Comparison of ENCODE assay signal across 23 mouse cellular contexts in the genomic region with DNA sequence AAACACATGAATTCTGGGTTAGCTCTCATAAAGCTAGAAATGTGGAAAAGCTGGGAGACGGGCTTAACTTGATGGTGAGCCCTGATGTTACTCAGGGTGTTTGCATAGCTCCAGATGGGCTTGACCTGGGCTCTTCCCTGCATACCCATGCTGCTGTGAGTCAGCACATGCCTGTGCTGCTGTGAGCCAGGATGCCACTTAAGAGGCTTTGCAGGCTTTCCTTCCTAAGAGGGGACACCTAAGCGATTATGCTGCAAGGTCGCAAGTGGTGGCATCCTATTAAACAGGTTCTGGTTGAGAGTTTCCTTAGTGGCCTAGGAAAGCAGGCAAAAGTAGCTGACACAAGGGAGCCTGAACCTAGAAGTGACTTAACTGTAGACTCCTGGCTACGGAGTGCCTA. TPM values are rescaled to one million over a fixed set of nuclear protein-coding genes. Genes with fewer than 3 reads are reported as not detected.
DNase-seq lines count a peak whose midpoint lies in the region; ATAC-seq and TF ChIP-seq lines count a peak whose summit lies in the region.
"Had no signal": no experiment of that assay in that cellular context is flagged by ENCODE, and none has a peak within 500 bp of the region (broad histone marks: within the 10 kb centered on the region; RNA-seq: fewer than 3 reads in every experiment).

No protein-coding gene starts in this region.

- no peak overlapping the region for H3K4me2 ChIP-seq in heart, embryonic 12.5 days
- H3K4me2 ChIP-seq in kidney, embryonic 14.5 days (replicated peaks; ENCODE audit: low read depth, low read length) = no peak overlapping the region
- H3K4me2 ChIP-seq: embryonic facial prominence, embryonic 12.5 days; embryonic facial prominence, embryonic 15.5 days; hindbrain, embryonic 12.5 days; hindbrain, embryonic 15.5 days had no signal

- H3K27ac ChIP-seq in heart, adult 2 months = no peak overlapping the region; the same call in 1 of the 2 replicates
- H3K27ac ChIP-seq in heart, embryonic 12.5 days (ENCODE audit: poor library complexity, severe bottlenecking) = no peak overlapping the region
- no peak overlapping the region for H3K27ac ChIP-seq in kidney, embryonic 14.5 days (ENCODE audit: low read depth, low read length)
- H3K27ac ChIP-seq in kidney, adult 2 months (ENCODE audit: insufficient read depth, low read depth, low read length) = no peak overlapping the region
- H3K27ac ChIP-seq: embryonic facial prominence, embryonic 12.5 days; embryonic facial prominence, embryonic 15.5 days; gastrocnemius, adult 2 months; heart, embryonic 10.5 days; hindbrain, embryonic 12.5 days; hindbrain, embryonic 15.5 days had no signal

- peaks cover 9% of the 10 kb centered on the region for H3K4me1 ChIP-seq in heart, adult 2 months (ENCODE audit: control insufficient read depth, insufficient read depth, low read length)
- H3K4me1 ChIP-seq in heart, embryonic 12.5 days (replicated peaks) = peaks cover 36% of the 10 kb centered on the region
- H3K4me1 ChIP-seq in kidney, embryonic 14.5 days (ENCODE audit: control insufficient read depth, insufficient read depth, low read length) = peaks cover 17% of the 10 kb centered on the region
- H3K4me1 ChIP-seq in kidney, adult 2 months (ENCODE audit: control insufficient read depth, insufficient read depth, low read length) = peaks cover 13% of the 10 kb centered on the region

- no peak overlapping the region for H3K9ac ChIP-seq in heart, adult 2 months (ENCODE audit: low read depth, low read length)
- H3K9ac ChIP-seq in heart, embryonic 12.5 days = no peak overlapping the region
- H3K9ac ChIP-seq in kidney, embryonic 14.5 days (ENCODE audit: low read depth, low read length) = 0 out of 2 replicates have a peak overlapping the region, but pooled peaks have one; percentile 4
- H3K9ac ChIP-seq: embryonic facial prominence, embryonic 12.5 days; embryonic facial prominence, embryonic 15.5 days; forebrain, postnatal 0 days; hindbrain, embryonic 12.5 days; hindbrain, embryonic 15.5 days had no signal

- 0 out of 2 replicates have a peak, but pooled peaks have one; percentile 50 for TF ChIP-seq EP300 in heart, adult 2 months (IDR thresholded peaks at IDR 0.05; ENCODE audit: insufficient read depth, low read depth, low read length)

- TF ChIP-seq CTCF in heart, adult 2 months (IDR thresholded peaks at IDR 0.05) = no peak
- TF ChIP-seq CTCF in kidney, adult 2 months (conservative IDR thresholded peaks at IDR 0.05; ENCODE audit: insufficient read depth, insufficient read length, low read depth, low read length) = no peak

- no peaks in the 10 kb centered on the region for H3K27me3 ChIP-seq in heart, adult 2 months (ENCODE audit: control insufficient read depth, insufficient read depth, low read length)
- H3K27me3 ChIP-seq in heart, embryonic 12.5 days (replicated peaks) = no peaks in the 10 kb centered on the region
- no peaks in the 10 kb centered on the region for H3K27me3 ChIP-seq in kidney, embryonic 14.5 days (ENCODE audit: control insufficient read depth, insufficient read depth, low read length)
- no peaks in the 10 kb centered on the region for H3K27me3 ChIP-seq in kidney, adult 2 months (replicated peaks; ENCODE audit: control insufficient read depth, insufficient read depth, low read length)
- H3K27me3 ChIP-seq: embryonic facial prominence, embryonic 12.5 days; embryonic facial prominence, embryonic 15.5 days; hindbrain, embryonic 12.5 days; hindbrain, embryonic 15.5 days had no signal

- no peak for ATAC-seq in heart, embryonic 12.5 days (ENCODE audit: insufficient number of reproducible peaks, low FRiP score)
- no peak for ATAC-seq in kidney, embryonic 14.5 days (ENCODE audit: low FRiP score, low TSS enrichment)
- ATAC-seq in granulocyte monocyte progenitor cell, adult 5-6 weeks (replicated peaks; ENCODE audit: poor library complexity, severe bottlenecking) = no peak
- ATAC-seq: activated CD4-positive, CD25-positive, alpha-beta regulatory T cell, adult 4 months; forebrain, embryonic 14.5 days; forebrain, postnatal 0 days; intestine, postnatal 0 days had no signal

- no peak overlapping the region for H3K4me3 ChIP-seq in heart, adult 2 months
- H3K4me3 ChIP-seq in heart, embryonic 12.5 days = no peak overlapping the region
- no peak overlapping the region for H3K4me3 ChIP-seq in kidney, embryonic 14.5 days (ENCODE audit: low read length)
- H3K4me3 ChIP-seq in kidney, adult 2 months (ENCODE audit: insufficient read depth, low read depth, low read length) = no peak overlapping the region
- H3K4me3 ChIP-seq: embryonic facial prominence, embryonic 12.5 days; embryonic facial prominence, embryonic 15.5 days; gastrocnemius, adult 2 months; heart, embryonic 10.5 days; hindbrain, embryonic 12.5 days; hindbrain, embryonic 15.5 days had no signal

- H3K9me3 ChIP-seq in heart, embryonic 12.5 days (replicated peaks) = no peaks in the 10 kb centered on the region
- H3K9me3 ChIP-seq in kidney, embryonic 14.5 days (ENCODE audit: control insufficient read depth, low read length) = no peaks in the 10 kb centered on the region
- H3K9me3 ChIP-seq: embryonic facial prominence, embryonic 12.5 days; embryonic facial prominence, embryonic 15.5 days; heart, embryonic 10.5 days; hindbrain, embryonic 12.5 days; hindbrain, embryonic 15.5 days had no signal

- intact Hi-C loops in heart, adult 2 months (cut with DNase I) = loop anchor here (10.0 kb wide), 1 partner anchor 211 kb away; a partner anchor contains a TSS

- peaks cover 64% of the 10 kb centered on the region for H3K36me3 ChIP-seq in heart, adult 2 months (ENCODE audit: control insufficient read depth, insufficient read depth, low read length)
- H3K36me3 ChIP-seq in heart, embryonic 12.5 days = peaks cover 33% of the 10 kb centered on the region
- H3K36me3 ChIP-seq in kidney, embryonic 14.5 days (ENCODE audit: control insufficient read depth, insufficient read depth, low read length) = peaks cover 38% of the 10 kb centered on the region
- no peaks in the 10 kb centered on the region; the same call in none of the 2 replicates for H3K36me3 ChIP-seq in kidney, adult 2 months (ENCODE audit: control insufficient read depth, insufficient read depth, low read length)

- WGBS in heart, adult 2 months = 66% methylated on average over 4 of the region's 4 CpGs
- WGBS in heart, embryonic 12.5 days = 76% methylated on average over 4 of the region's 4 CpGs
- WGBS in kidney, embryonic 14.5 days = 85% methylated on average over 4 of the region's 4 CpGs
- 79% methylated on average over 4 of the region's 4 CpGs for WGBS in kidney, adult 2 months

- TF ChIP-seq POLR2A in heart, adult 2 months (IDR thresholded peaks at IDR 0.05; ENCODE audit: insufficient read depth, low read depth, low read length) = no peak
- no peak for TF ChIP-seq POLR2A in kidney, adult 2 months (IDR thresholded peaks at IDR 0.05; ENCODE audit: low read depth, low read length)

- H3K79me2 ChIP-seq in heart, adult 2 months (replicated peaks; ENCODE audit: control insufficient read depth, insufficient read depth, low read length) = peaks cover 8% of the 10 kb centered on the region

- no peak for DNase-seq in heart, adult 2 months
- DNase-seq in kidney, adult 2 months = no peak
- peak; percentile 21 for DNase-seq in 416B (ENCODE audit: low read depth)
- DNase-seq in retina, postnatal 1 day = peak; percentile 40
- DNase-seq: adrenal gland, adult 8-10 months; adrenal gland, postnatal 25 days; cerebellum, adult 11-12 months; cerebellum, adult 8-10 months; cerebellum, postnatal 14 days; forebrain, postnatal 0 days; gastrocnemius, adult 2 months; gastrocnemius, postnatal 14 days had no signal

RNA-seq across cellular contexts. Expression of a gene that starts 5.2 kb away (rescaled TPM):
- total RNA-seq in heart, adult 2 months (2021) = 10 to 100 TPM; 10.9 to 18.4 TPM
- polyA plus RNA-seq in heart, adult 2 months (2012; rRNA removed) = 11.2 and 17.8 TPM in 2 replicates
- polyA plus RNA-seq in heart, embryonic 12.5 days (2016; fragmentation: Nextera tagmentation; extraction: Ambion mirVana) = 10.7 and 11.0 TPM in 2 replicates
- 8.7 and 16.4 TPM in 2 replicates for polyA plus RNA-seq in kidney, embryonic 14.5 days (2014; fragmentation: Nextera tagmentation; extraction: Ambion mirVana)
- polyA plus RNA-seq in kidney, adult 2 months (2012; rRNA removed) = 17.7 and 21.1 TPM in 2 replicates
- 16.8 and 19.3 TPM in 2 replicates for total RNA-seq in granulocyte monocyte progenitor cell, adult 5-6 weeks (2014; fragmentation: Nextera tagmentation)
- 8.7 and 9.1 TPM in 2 replicates for total RNA-seq in granulocyte monocyte progenitor cell, adult 5-6 weeks (2017)

Comparison
In these comparisons a context has a peak if more than half of its experiments do, and no peak if none do; other contexts are left out.
1. DNase-seq: peak in 416B (single experiment) and retina, postnatal 1 day (single experiment); none in heart, adult 2 months (0 of 2) and kidney, adult 2 months (single experiment).